Mouse (Mus musculus) ES-E14 (cell line): ENCODE measurements at regions not wholly inside any gene's neighbourhood (a gene's known extent, or its start where the extent isn't known, plus 50 kb on each side); places are given as distances from the start of the nearest gene placed in this dataset.

Source experiments
- CHD2 ChIP-seq: IDR thresholded peaks from 2 replicates; pipeline ENCODE4 v1.6.1; 2014; ENCODE audit warnings: mild to moderate bottlenecking, low read depth, low read length, inconsistent platforms
- HCFC1 ChIP-seq: IDR thresholded peaks from 2 replicates; pipeline ENCODE4 v1.6.1; 2012; ENCODE audit warnings: low read length, inconsistent platforms, borderline replicate concordance; ENCODE audit not compliant: insufficient read depth
- MAFK ChIP-seq: IDR thresholded peaks from 2 replicates; pipeline ENCODE4 v1.6.1; 2014; ENCODE audit warnings: mild to moderate bottlenecking, low read depth, low read length, inconsistent platforms; ENCODE audit not compliant: insufficient read depth
- ZC3H11A ChIP-seq: IDR thresholded peaks from 2 replicates; pipeline ENCODE4 v1.6.1; 2012; ENCODE audit warnings: low read depth, mild to moderate bottlenecking, inconsistent platforms, low read length, borderline replicate concordance
- ZNF384 ChIP-seq: IDR thresholded peaks from 2 replicates; pipeline ENCODE4 v1.6.1; 2012; ENCODE audit warnings: low read depth, low read length, inconsistent platforms

GRCm38 (mm10) chr3:27783926-27784325 lies 72.8 kb upstream of the Fndc3b start:
- TF ChIP-seq ZNF384, result no peak
- TF ChIP-seq MAFK, result no peak
- TF ChIP-seq HCFC1, result no peak
- TF ChIP-seq CHD2, result no peak
- no peak for TF ChIP-seq ZC3H11A
